Mouse (Mus musculus) left cerebral cortex, adult 18-20 months (tissue): ENCODE data around the gene Ptges2. TPM values are rescaled to one million over a fixed set of nuclear protein-coding genes. Genes with fewer than 3 reads are reported as not detected.
"Not testable (repeated sequence)": the region's sequence is repeated elsewhere in the genome, so short reads cannot be mapped to it uniquely, and the experiment has no call there.

ENCODE experiments used
- DNase-seq, 2 experiments: peaks; one replicate each; pipeline ENCODE4 v3.0.0; 2021 to 2022; ENCODE audit warnings: low spot score in 2 of 2, mixed read lengths in 1 of 2
- long read RNA-seq, 2 experiments: library from polyadenylated mRNA; stranded (forward); transcript quantifications; one replicate each; pipeline ENCODE4 v2.0.0; 2021
- total RNA-seq, 2 experiments: library from RNA; stranded (reverse); gene quantifications; 2 replicates each; pipeline ENCODE4 v1.2.3; 2021

Gene Ptges2
- 10 to 100 TPM; 49.5 to 51.2 TPM for total RNA-seq
- long read RNA-seq, experiment 1, full-length matches to known transcripts = 82 of 93 reads
- long read RNA-seq, experiment 1, partial matches to known transcripts = 3 of 93 reads
- long read RNA-seq, experiment 1, other reads (novel, unspliced or antisense) = 8 of 93 reads
- long read RNA-seq, experiment 2, full-length matches to known transcripts = 46 of 57 reads
- long read RNA-seq, experiment 2, partial matches to known transcripts = 5 of 57 reads
- long read RNA-seq, experiment 2, other reads (novel, unspliced or antisense) = 6 of 57 reads

DNA sequence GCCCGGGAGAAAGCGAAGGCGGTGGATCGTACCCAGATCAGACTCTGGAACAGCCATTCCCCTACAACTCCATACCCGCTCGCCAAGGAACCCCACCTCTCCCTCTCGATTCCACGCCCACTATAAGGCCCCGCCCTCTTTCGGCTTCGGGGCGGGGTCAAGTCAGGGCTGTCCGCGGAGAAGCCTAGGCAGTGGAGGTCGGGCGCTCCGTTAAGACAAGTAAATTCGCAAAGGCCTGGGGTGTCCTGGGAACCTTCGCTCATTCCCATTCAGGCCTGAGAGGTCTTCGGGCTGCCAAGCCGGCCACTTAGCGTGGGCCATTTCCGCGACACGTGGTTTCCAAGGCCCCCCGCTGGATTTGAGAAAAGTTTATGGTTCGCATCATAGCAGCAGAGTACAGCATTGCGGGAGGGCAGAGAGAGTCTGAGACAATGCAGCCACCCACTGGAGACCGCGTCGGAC lies at the start of gene Ptges2:
Gene Ptges2 (plus strand): TSS at position 413 of the 462 bp plus-strand sequence.
- peak; percentile 86 to 89 for DNase-seq

DNA sequence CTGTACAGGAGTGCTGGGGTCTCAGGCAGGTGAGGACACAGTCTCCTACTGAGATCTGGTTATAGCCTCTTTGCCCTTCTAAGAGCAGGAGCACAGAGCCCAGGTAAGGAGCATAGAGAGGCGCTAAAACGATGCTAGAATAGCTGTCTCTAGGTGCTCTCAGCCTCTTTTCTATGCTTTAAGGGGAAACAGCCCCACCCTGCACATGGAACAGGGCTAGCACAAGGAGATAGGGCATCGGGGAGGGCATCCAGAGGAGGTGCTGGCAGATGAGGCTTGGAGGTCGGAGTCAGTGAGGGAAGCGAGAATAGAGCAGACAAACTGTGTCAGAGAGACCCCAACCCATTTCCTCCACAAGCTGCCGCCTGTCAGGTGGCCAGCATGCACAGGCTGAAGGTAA lies 48.7 kb upstream of the Ptges2 start:
- DNase-seq = no peak

DNA sequence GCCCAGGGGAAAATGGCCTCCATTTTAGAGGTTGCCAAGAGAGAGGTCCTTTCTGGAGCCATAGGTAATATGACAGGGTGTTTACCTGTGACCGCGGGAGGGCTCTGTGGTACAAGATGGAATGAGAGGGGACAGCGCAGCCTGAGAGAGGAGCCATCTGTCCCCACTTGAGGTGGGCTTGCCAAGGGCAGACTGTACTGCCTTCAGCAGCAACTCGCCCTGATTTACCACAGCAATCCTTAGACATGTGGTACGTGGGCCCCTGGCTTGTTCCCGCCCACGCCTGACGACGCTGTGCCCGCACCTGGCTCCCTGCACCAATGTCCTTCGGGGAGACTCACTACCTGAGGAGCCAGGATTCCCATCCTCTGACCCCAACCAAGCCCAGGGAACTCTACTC lies 47.4 kb upstream of the Ptges2 start:
- DNase-seq = peak; percentile 72 to 78

DNA sequence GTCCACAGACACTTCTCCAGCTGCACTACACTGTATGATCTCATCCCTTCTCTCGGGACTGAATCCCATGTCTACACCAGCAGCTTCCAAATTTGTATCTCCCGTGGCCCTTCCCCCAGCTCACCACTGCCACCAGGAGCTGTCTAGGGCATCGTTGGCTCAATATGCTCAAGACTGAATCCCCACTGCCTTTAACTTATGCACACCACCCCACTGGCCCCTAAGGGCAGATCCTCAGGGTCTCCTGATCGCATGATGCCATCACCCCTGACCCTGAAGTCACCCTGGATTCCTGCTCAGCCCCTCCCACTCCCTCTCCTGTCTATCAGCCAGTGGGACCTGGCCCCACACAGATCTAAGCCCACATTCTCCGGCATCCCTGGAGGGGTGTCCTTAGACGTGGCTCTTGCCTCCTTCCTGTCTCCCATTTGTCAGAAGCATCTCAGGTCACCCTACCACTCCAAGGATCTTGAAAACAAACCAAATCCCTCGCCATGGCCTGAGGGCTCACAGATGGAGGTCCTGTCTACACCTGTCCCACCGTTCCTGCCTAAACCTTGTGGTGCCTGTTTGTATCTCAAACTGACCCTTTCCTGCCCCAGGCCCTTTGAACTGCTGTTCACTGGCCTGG lies 46.0 kb upstream of the Ptges2 start:
- peak; percentile 61 to 74 for DNase-seq

DNA sequence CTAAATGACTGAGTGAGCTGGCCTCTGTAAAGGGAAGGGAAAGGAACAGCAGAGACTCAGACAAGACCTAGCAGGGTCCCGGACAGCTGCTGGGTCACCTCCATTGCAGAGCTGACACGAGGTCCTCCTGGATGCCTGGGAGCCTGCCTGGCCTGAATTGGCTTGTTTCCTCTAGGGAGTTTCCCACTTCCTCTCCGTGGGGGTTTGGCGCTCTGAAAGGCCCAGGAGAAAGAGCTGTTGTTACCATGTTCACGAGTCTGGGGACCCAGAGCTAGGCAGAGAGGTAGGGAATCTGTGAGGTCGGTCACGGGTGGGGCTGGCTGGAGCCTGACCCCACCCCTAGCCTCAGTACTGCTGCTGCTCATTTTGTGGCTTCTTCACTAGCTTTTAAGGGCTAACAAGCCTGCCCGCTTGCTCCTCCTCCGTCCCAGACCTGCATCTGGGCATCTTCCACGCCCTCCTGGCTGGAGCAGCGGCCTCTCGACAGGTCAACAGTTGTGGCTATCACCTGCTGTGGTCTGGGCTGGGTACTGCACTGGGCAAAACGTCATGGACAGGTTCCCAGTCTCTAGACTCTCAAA lies 45.1 kb upstream of the Ptges2 start:
- no peak for DNase-seq

DNA sequence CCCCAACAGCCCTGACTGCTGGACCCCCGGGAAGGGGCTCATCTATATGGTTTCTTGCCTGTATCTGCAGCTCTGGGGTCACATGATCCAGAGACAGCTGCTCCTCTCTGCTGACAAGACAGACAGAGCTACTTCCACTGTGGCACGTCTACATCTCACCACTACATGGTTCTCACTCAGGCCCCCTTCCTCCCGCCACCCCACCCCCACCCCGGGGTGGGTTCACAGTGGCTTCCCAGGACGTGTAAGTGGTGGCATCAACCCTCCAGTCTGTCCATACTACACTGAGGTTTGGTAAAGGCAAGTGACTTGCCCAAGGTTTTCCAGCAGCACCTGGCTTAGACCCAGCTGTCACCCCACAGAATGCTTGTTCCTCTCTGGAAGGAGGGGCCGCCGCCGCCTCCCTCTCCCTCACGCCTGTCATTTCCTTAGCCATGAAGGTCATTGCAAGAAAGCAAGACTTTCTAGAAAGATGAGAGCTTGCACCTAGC lies 44.2 kb upstream of the Ptges2 start:
- DNase-seq = peak in 1 of 2 experiments; percentile 57

DNA sequence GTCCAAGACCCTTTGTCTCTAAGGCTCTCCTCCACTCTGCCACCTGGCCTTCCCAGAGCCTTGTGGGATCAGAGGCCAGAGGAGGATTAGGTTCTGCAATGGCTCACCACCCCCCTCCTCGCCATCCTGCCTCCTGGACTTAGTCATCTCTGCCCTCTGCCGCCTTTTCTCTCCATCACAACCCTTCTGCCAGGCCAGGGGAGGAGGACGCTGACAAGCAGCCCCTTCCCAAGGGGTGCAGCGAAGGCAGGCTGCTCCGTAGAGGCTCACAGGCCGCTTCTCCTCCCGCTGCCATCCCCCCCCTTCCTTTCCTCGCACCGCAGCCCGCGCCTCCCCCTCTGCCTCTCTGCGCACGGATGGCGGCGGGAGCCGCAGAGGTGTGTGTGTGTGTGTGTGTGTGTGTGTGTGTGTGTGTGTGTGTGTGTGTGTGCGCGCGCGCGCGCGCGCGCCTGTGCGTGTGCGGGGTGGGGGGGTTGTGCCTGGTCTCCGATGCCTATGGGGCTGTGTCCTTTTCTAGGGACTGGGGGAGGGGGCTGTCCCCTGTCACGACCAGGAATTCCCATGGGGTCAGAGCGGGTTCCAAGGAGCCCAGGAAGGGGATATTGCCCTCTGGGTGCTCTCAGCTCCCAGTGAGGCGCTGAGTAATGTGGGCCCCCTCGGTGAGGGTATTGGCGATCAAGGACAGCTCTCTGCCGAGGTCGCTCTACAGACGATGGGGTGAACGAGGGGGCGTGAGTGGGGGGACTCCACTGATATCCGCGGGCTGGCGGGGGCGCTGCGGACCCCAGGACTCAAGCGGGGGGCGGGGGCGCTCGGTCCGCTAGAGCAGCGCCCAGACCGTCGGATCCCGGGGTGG lies 43.3 kb upstream of the Ptges2 start, which contains the start of gene Ciz1:
Gene Ciz1 (plus strand): TSS at position 177 of the 856 bp plus-strand sequence.
- peak; percentile 59 to 69 for DNase-seq

DNA sequence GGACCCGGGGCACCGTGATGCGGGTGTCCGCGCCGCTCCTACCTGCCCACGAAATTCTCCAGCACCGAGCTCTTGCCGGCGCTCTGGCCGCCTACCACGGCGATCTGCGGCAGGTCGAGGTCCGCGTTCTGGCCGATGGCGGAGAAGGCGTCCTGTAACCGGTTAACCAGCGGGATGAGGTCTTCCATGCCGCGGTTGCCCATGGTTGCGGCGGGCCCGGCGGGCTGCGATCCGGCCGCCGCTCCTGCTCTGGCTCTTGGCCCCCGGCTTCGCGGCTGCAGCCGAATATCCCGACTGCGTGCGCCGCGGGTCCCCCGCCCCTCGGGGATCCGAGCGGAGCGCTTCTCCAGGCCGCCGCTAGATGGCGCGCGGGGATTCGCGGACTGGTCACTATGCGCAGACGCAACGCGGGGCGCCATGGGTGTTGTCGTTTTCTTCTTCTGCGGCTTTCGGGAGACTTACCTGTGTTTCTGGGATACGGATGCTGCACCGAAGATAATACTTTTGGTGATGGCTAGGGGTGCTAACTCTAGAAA lies 42.6 kb upstream of the Ptges2 start, which contains the start of gene Dnm1:
Gene Dnm1 (minus strand): TSS at position 332 of the 536 bp plus-strand sequence.
- DNase-seq = peak; percentile 93 to 95

DNA sequence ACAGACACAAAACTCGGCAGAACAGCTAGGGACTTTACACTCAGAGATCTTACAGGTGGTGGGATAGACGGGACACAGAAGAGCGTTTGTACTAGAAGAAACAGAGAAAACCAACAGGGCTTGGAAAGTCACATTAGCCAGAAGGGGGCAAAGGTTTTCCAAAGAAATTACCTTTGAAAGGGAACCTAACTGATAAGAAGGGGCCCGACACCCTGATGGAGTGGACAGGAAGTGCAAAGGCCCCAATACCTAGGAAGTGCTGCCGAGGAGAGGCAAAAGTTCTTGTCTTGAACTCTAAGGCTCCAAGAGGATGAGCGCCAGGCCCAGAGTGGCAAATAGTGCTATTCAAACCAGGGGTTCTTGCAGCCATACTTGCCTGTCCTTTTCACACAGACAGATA lies 41.9 kb upstream of the Ptges2 start:
- no peak for DNase-seq

DNA sequence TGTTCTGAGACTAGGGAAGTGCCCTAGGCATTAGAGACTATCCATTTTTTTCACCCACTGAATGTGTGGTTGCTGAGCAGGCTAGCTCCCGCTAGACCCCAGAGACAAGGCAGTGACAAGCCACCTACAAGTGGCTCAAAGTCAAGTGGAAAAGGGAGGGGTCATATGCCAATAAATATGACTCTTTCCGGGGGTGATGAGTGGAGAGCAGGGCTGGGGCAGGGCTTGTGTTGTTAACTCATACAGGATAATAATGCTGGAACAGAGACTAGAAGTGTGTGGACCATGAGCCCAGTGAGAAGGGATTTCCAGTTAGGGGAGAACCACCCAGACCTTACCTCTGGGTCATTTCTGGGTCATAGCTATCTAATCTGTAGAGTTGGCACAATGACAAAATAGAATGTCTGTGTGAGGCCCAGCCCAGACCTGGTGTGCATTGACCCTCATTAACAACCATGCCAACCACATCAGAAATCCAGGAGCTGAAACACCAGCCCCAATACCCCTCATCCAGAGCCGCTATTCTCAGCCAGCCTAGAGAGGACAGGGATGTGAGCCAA lies 41.3 kb upstream of the Ptges2 start:
- no peak for DNase-seq

DNA sequence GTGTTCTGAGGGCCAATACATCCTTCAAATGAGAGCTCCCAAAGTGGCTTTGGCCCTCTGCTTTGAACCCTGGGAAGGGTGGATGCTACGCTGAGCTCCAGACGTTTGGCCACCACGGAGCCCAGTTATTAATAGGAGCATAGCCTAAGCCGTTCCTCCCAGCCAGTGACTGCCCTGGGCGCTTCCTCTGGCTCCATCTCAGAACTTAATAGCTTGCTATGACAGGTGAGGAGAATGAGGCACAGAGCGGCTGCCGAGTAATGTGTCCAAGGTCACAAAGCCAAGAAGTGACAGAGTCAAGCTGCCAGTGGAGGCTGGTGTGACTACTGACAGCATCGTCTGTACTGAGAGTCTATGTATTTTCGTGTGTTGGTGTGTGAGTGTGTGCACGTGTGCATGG lies 39.5 kb upstream of the Ptges2 start:
- DNase-seq = no peak

DNA sequence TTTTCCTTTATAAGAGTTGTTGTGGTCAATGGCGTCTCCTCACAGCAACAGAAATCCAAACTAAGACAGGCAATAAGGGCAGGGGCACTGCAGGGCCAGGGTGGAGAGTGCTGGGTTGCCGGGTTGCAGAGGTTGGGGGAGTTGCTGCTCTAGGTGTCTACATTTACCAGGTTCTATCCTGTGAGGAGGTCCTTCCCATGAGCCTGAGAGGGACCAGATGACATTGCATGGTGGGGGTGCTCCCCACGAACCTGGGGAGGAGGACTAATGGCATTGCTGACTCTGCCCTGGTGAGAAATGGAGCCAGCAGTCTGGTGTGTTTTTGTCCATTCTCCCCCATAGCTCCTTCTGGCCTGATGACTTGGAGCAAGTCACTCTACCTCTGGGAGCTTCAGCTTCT lies 38.0 kb upstream of the Ptges2 start:
- DNase-seq = no peak

DNA sequence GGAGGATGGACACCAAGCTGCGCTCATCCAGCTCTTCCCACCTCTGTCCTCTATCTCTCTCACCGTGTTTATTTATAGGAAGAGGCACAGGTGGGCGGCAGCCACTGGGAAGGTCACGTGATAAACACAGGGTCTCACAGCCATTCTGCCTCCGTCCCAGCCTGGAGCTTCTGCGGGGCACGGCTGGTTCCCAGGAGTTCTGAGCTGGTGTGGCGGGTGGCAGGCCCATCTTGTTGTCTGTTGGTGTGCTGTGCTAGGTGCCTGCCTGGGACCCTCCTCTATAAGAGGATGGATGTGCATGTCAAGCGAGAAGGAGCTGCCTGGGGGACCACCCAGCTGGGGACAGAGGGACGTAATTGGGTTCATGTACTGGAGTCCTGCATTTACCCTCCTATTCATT lies 37.3 kb upstream of the Ptges2 start:
- DNase-seq = no peak

DNA sequence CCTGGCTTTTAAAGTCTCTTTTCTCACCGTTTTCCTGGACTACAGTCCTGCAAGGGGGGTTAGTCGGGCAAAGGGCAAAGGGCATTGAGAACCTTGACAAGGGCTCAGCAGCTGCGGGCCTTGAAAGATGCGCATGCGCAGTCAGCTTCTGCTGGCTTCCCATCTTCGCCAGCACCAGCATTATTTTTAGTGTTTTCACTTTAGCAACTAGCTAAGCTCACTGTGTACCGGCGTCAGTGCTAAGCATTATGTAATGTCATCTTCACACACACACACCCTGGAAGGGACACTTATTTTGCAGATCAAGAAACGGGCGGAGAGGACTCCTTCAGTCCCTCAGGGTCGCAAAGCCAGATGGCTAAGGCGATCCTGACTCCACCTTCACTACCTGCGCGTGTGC lies 35.0 kb upstream of the Ptges2 start:
- peak; percentile 84 to 88 for DNase-seq

DNA sequence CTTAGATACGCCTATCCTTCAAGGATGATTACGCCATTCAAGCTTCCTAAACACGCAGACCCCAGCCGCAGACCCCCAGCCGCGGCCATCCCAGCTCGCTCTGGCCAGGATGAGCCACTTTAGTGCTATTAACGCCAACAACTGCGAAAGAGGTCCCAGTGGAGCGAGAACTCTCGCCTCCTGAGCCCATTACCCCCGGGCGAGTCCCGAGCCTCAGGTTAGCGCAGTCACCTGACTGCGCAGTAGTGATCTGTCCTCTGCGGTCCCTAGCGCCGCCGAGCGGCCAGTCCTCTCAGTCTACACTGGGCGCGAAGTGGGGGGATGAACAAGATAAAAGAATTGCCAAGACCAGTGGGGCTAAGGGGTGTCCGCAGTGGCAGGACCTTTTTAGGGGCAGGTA lies 34.3 kb upstream of the Ptges2 start:
- DNase-seq = peak; percentile 80 to 81

DNA sequence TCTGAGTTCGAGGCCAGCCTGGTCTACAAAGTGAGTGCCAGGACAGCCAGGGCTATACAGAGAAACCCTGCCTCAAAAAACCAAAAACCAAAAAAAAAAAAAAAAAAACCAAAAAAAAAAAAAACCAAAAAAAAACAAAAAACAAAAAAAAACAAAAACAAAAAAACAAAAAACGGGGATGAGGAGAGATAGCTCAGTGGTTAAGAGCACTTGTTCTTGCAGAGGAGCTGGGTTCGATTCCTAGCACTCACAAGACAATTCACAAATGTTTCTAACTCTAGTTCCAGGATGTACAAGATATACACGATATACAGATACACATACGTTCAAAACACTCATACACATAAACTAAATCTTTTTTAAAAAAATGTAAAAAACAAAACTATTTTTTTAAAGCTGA lies 33.4 kb upstream of the Ptges2 start:
- not testable (repeated sequence) for DNase-seq

DNA sequence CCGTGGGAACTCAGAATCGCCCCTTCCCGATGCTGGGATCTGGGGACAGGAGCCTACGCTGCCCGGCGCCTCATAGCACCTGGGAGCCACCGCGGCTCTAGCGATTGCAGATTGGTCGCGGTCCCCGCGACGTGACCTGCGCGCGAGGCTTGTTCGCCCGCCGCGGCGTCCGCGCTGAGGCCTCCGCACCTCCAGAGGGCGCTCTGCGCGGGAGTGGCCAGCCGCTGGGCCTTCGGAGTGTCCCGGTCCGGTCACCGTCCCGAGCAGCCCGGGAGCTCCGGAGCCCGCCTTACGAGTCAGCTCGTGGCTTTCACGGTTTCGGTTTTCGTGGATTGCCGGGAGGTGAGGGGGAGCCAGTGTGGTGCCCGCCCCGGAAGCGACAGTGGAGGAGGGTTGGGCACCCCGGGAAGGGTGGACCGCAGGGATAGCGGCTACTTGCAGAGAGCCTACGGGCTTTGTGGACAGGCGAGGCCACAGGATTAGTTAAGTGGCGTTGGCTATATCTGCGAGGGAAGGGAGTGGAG lies 32.8 kb upstream of the Ptges2 start:
- DNase-seq = peak; percentile 92

DNA sequence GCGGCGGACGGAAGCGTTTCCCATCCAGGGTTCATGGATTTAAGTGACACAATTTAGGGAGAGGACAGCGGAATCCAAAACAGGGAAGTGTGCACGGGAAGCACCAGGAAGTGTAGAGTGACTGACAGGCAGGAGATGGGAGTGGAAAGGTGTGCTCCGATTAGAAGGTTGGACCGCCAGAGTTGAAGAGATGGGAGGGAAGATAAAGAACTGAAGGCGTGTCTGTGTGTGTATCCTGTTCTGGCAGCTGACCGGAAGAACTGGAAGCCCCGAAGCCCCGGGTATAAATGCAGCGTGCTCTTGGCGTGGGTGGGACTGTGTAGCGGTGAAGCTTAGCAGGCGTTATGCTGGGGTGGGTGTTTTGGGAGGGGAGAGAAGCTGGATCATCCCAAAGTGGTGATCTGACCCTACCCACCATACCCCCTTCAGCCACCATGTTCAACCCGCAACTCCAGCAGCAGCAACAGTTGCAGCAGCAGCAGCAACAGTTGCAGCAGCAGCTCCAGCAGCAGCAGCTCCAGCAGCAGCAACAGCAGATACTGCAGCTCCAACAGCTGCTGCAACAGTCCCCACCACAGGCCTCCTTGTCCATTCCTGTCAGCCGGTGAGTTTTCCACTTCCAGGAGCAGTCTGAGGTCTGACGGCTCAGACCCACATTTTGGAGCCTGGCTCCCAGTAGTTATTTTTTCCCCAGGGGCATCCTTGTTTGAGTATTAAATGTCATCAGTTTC lies 32.2 kb upstream of the Ptges2 start:
- DNase-seq = no peak

DNA sequence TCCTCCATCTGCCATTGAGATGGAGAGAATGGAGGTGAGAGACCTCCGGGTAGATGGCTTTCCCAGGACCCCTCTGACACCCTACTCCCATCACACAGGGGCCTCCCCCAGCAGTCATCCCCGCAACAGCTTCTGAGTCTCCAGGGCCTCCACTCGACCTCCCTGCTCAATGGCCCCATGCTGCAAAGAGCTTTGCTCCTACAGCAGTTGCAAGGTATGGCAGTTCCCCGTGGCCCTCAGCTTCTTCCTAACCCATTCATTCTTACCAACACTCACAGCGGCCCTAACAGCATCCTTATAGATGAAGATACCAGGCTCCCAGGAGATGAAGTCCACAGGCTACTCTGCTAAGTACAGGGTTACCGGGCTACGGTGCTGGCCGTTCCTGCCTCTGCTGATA lies 31.6 kb upstream of the Ptges2 start:
- no peak for DNase-seq

DNA sequence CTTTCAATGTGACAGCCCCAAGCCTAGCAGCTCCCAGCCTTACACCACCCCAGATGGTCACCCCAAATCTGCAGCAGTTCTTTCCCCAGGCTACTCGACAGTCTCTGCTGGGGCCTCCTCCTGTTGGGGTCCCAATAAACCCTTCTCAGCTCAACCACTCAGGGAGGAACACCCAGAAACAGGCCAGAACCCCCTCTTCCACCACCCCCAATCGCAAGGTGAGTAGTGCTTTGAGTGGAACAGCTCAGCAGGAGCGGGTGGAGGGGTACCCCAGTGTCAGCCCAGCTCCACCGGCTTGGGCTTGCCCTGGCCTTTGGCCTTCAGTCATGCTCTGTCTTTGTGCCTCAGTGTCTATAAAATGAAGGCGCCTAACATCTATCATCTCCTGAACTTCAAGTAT lies 28.4 kb upstream of the Ptges2 start:
- DNase-seq = no peak
